Mouse (Mus musculus): ENCODE results near the gene Gngt1. TPM values are rescaled to one million over a fixed set of nuclear protein-coding genes. Genes with fewer than 3 reads are reported as not detected.
A peak's percentile ranks its signal among the peaks of the same experiment; 100 is the strongest.

The Gngt1 gene
- polyA plus RNA-seq, 1 experiment: not detected

- no peak for TF ChIP-seq CTCF (IDR thresholded peaks at IDR 0.05; ENCODE audit: insufficient read depth, low read depth, low read length)
- no peak for TF ChIP-seq POLR2A (IDR thresholded peaks at IDR 0.05; ENCODE audit: insufficient read depth, low read depth, low read length)
- Histone ChIP-seq H3K27ac (ENCODE audit: insufficient read depth, low read depth, low read length) (0 out of 2 replicates have a peak overlapping the region, but pooled peaks have one; percentile 14), H3K4me3 (ENCODE audit: insufficient read depth, low read depth, low read length) (no peak overlapping the region), H3K4me1 (ENCODE audit: control insufficient read depth, insufficient read depth, low read length) (no peaks in the 10 kb centered on the region; the same call in 1 of the 2 replicates)
- 53% methylated on average over 4 of the region's 4 CpGs for whole genome bisulfite sequencing
Observed at GRCm38 (mm10) chr6:4003445-4003844, 9.9 kb downstream of the Gngt1 start.

GRCm38 (mm10) chr6:4003890-4004306 lies 10.3 kb downstream of the Gngt1 start, which contains the start of gene Gng11:
Gng11 (plus strand) TSS chr6:4003904.
- TF ChIP-seq CTCF (IDR thresholded peaks at IDR 0.05; ENCODE audit: insufficient read depth, low read depth, low read length): no peak
- TF ChIP-seq POLR2A (IDR thresholded peaks at IDR 0.05; ENCODE audit: insufficient read depth, low read depth, low read length): no peak
- H3K4me1 ChIP-seq (ENCODE audit: control insufficient read depth, insufficient read depth, low read length): no peaks in the 10 kb centered on the region; the same call in 1 of the 2 replicates
- WGBS: 9% methylated on average over 19 of the region's 19 CpGs
- 0 out of 2 replicates have a peak within 1 kb of the TSS, but pooled peaks have one; percentile 33 for H3K27ac ChIP-seq (ENCODE audit: insufficient read depth, low read depth, low read length)
- H3K4me3 ChIP-seq (ENCODE audit: insufficient read depth, low read depth, low read length): peak within 1 kb of the TSS; percentile 24

GRCm38 (mm10) chr6:4004808-4005207 lies 11.2 kb downstream of the Gngt1 start:
- Histone ChIP-seq H3K4me1 (ENCODE audit: control insufficient read depth, insufficient read depth, low read length) (no peaks in the 10 kb centered on the region; the same call in 1 of the 2 replicates), H3K4me3 (ENCODE audit: insufficient read depth, low read depth, low read length) (no peak overlapping the region), H3K27ac (ENCODE audit: insufficient read depth, low read depth, low read length) (no peak overlapping the region)
- TF ChIP-seq POLR2A (IDR thresholded peaks at IDR 0.05; ENCODE audit: insufficient read depth, low read depth, low read length) (no peak), CTCF (IDR thresholded peaks at IDR 0.05; ENCODE audit: insufficient read depth, low read depth, low read length) (no peak)
- 65% methylated on average over 2 of the region's 2 CpGs for WGBS

- H3K27ac ChIP-seq (ENCODE audit: insufficient read depth, low read depth, low read length): no peak overlapping the region
- no peak for TF ChIP-seq CTCF (IDR thresholded peaks at IDR 0.05; ENCODE audit: insufficient read depth, low read depth, low read length)
- TF ChIP-seq POLR2A (IDR thresholded peaks at IDR 0.05; ENCODE audit: insufficient read depth, low read depth, low read length): no peak
- H3K4me3 ChIP-seq (ENCODE audit: insufficient read depth, low read depth, low read length): no peak overlapping the region
- no peaks in the 10 kb centered on the region; the same call in 1 of the 2 replicates for H3K4me1 ChIP-seq (ENCODE audit: control insufficient read depth, insufficient read depth, low read length)
- WGBS: 61% methylated on average over 2 of the region's 2 CpGs
Observed at GRCm38 (mm10) chr6:4008501-4009040, 15.0 kb downstream of the Gngt1 start.

GRCm38 (mm10) chr6:4009548-4009947 lies 16.0 kb downstream of the Gngt1 start:
- no peak for TF ChIP-seq POLR2A (IDR thresholded peaks at IDR 0.05; ENCODE audit: insufficient read depth, low read depth, low read length)
- TF ChIP-seq CTCF (IDR thresholded peaks at IDR 0.05; ENCODE audit: insufficient read depth, low read depth, low read length): no peak
- Histone ChIP-seq H3K27ac (ENCODE audit: insufficient read depth, low read depth, low read length) (no peak overlapping the region), H3K4me1 (ENCODE audit: control insufficient read depth, insufficient read depth, low read length) (no peaks in the 10 kb centered on the region), H3K4me3 (ENCODE audit: insufficient read depth, low read depth, low read length) (no peak overlapping the region)

- no peak overlapping the region for H3K4me3 ChIP-seq (ENCODE audit: insufficient read depth, low read depth, low read length)
Observed at GRCm38 (mm10) chr6:4022645-4023044, 29.1 kb downstream of the Gngt1 start.

GRCm38 (mm10) chr6:4026367-4026766 lies 32.8 kb downstream of the Gngt1 start:
- H3K4me3 ChIP-seq (ENCODE audit: insufficient read depth, low read depth, low read length): no peak overlapping the region
- WGBS: 74% methylated on average over 2 of the region's 2 CpGs
- H3K27ac ChIP-seq (ENCODE audit: insufficient read depth, low read depth, low read length): no peak overlapping the region
- no peak for TF ChIP-seq POLR2A (IDR thresholded peaks at IDR 0.05; ENCODE audit: insufficient read depth, low read depth, low read length)
- no peaks in the 10 kb centered on the region for H3K4me1 ChIP-seq (ENCODE audit: control insufficient read depth, insufficient read depth, low read length)

More at GRCm38 (mm10) chr6:4022645-4023044, 29.1 kb downstream of the Gngt1 start:
- 77% methylated on average over 1 of the region's 1 CpGs for WGBS
- no peak overlapping the region for H3K27ac ChIP-seq (ENCODE audit: insufficient read depth, low read depth, low read length)
- no peaks in the 10 kb centered on the region for H3K4me1 ChIP-seq (ENCODE audit: control insufficient read depth, insufficient read depth, low read length)
- TF ChIP-seq POLR2A (IDR thresholded peaks at IDR 0.05; ENCODE audit: insufficient read depth, low read depth, low read length) (no peak), CTCF (IDR thresholded peaks at IDR 0.05; ENCODE audit: insufficient read depth, low read depth, low read length) (no peak)

GRCm38 (mm10) chr6:4030956-4031355 lies 37.4 kb downstream of the Gngt1 start:
- H3K27ac ChIP-seq (ENCODE audit: insufficient read depth, low read depth, low read length): no peak overlapping the region
- WGBS: 48% methylated on average over 3 of the region's 3 CpGs
- H3K4me1 ChIP-seq (ENCODE audit: control insufficient read depth, insufficient read depth, low read length): no peaks in the 10 kb centered on the region
- TF ChIP-seq CTCF (IDR thresholded peaks at IDR 0.05; ENCODE audit: insufficient read depth, low read depth, low read length) (no peak), POLR2A (IDR thresholded peaks at IDR 0.05; ENCODE audit: insufficient read depth, low read depth, low read length) (no peak)
- no peak overlapping the region for H3K4me3 ChIP-seq (ENCODE audit: insufficient read depth, low read depth, low read length)

- Histone ChIP-seq H3K4me1 (ENCODE audit: control insufficient read depth, insufficient read depth, low read length) (no peaks in the 10 kb centered on the region), H3K27ac (ENCODE audit: insufficient read depth, low read depth, low read length) (no peak overlapping the region), H3K4me3 (ENCODE audit: insufficient read depth, low read depth, low read length) (no peak overlapping the region)
- WGBS: 88% methylated on average over 1 of the region's 1 CpGs
- no peak for TF ChIP-seq CTCF (IDR thresholded peaks at IDR 0.05; ENCODE audit: insufficient read depth, low read depth, low read length)
Observed at GRCm38 (mm10) chr6:4041821-4042220, 48.2 kb downstream of the Gngt1 start.

Other genes starting within 250 kb of the Gngt1 start
- not detected in 2 replicates for gene Calcr, start 229.1 kb upstream of the Gngt1 start, polyA plus RNA-seq (2012; ENCODE audit: insufficient read depth, insufficient read length, low replicate concordance, missing spikeins)
- gene Tfpi2, start 4.9 kb upstream of the Gngt1 start, polyA plus RNA-seq (2012; ENCODE audit: insufficient read depth, insufficient read length, low replicate concordance, missing spikeins): not detected in 2 replicates
- not detected in 2 replicates for gene Gng11, start 10.1 kb downstream of the Gngt1 start, polyA plus RNA-seq (2012; ENCODE audit: insufficient read depth, insufficient read length, low replicate concordance, missing spikeins)
- gene Bet1, start 93.2 kb downstream of the Gngt1 start, polyA plus RNA-seq (2012; ENCODE audit: insufficient read depth, insufficient read length, low replicate concordance, missing spikeins): not detected in 2 replicates

Data from olfactory bulb, adult 2 months (tissue).